Mouse (Mus musculus): Measurements from ENCODE around the gene Olfr692. TPM values are rescaled to one million over a fixed set of nuclear protein-coding genes. Genes with fewer than 3 reads are reported as not detected.
"Not testable (repeated sequence)": the region's sequence is repeated elsewhere in the genome, so short reads cannot be mapped to it uniquely, and the experiment has no call there.

Olfr692 gene
- polyA plus RNA-seq, 1 experiment from 2014 or later: not detected

GRCm38 (mm10) chr7:105396126-105396525, 28.1 kb downstream of the Olfr692 start:
- H3K4me1 ChIP-seq (ENCODE audit: control insufficient read depth, insufficient read depth, low read length): peaks cover 8% of the 10 kb centered on the region
- no peaks in the 10 kb centered on the region for H3K9me3 ChIP-seq (ENCODE audit: control insufficient read depth, low read length)
- ATAC-seq (ENCODE audit: low read depth): no peak
- no peak overlapping the region for H3K4me3 ChIP-seq (ENCODE audit: low read depth, low read length)
- H3K9ac ChIP-seq (replicated peaks; ENCODE audit: low read depth, low read length): no peak overlapping the region
- H3K27me3 ChIP-seq (ENCODE audit: control insufficient read depth, insufficient read depth, low read length): no peaks in the 10 kb centered on the region
- H3K36me3 ChIP-seq (ENCODE audit: control insufficient read depth, insufficient read depth, low read length): no peaks in the 10 kb centered on the region
- H3K4me2 ChIP-seq (ENCODE audit: low read depth, low read length): no peak overlapping the region
- H3K27ac ChIP-seq (ENCODE audit: low read depth, low read length): no peak overlapping the region

DNA sequence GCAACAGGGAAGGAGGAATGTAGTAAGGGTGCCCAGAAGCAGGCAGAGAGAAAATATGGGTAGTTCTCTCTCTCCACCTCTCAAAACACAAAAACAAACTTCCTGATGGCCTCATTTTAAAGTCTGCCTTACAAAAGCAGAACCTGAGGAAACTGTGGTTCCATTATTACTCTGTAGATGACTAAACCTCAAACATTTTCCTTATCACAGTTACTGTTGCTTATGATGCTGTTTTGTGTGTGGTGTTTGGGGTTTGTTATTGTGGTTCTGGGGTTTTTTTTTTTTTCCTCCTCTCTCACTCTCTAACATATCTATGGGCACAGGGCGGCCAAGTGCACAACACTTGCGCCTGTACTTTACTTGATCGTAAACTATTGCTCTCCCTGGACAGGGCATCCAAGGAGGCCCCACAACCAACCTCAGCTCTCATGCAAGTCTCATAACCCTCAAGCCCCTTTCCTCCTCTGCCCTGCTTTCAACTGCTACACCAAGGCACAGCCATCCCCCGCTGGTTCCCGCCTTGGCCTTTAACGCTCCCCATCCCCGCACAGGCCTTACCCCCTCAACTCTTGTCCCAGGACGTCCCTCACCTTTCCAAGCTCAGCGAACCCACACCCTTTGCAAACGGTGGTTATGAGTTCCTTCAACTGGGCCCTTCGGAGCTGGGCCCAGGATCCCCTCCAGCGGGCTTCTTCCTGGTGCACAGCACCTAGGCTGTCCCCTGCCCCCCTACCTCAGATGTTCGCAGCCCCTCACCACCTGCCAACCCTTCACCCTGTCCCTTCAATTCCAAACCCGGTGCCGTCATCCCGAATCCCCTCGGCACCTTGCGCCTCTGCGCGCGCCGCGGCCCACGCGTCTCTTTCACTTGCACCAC, 31.3 kb downstream of the Olfr692 start:
- Histone ChIP-seq H3K4me3 (ENCODE audit: low read depth, low read length) (peak overlapping the region; percentile 77), H3K9ac (replicated peaks; ENCODE audit: low read depth, low read length) (peak overlapping the region; percentile 76), H3K27ac (ENCODE audit: low read depth, low read length) (peak overlapping the region; percentile 64; the same call in 1 of the 2 replicates), H3K27me3 (ENCODE audit: control insufficient read depth, insufficient read depth, low read length) (no peaks in the 10 kb centered on the region), H3K4me1 (ENCODE audit: control insufficient read depth, insufficient read depth, low read length) (peaks cover 9% of the 10 kb centered on the region), H3K9me3 (ENCODE audit: control insufficient read depth, low read length) (no peaks in the 10 kb centered on the region), H3K4me2 (ENCODE audit: low read depth, low read length) (peak overlapping the region; percentile 59), H3K36me3 (ENCODE audit: control insufficient read depth, insufficient read depth, low read length) (no peaks in the 10 kb centered on the region)
- under 1% methylated on average over 25 of the region's 25 CpGs for WGBS
- peak; percentile 62 for ATAC-seq (ENCODE audit: low read depth)

- no peaks in the 10 kb centered on the region for H3K9me3 ChIP-seq (ENCODE audit: control insufficient read depth, low read length)
- H3K36me3 ChIP-seq (ENCODE audit: control insufficient read depth, insufficient read depth, low read length): no peaks in the 10 kb centered on the region
- H3K4me3 ChIP-seq (ENCODE audit: low read depth, low read length): peak within 1 kb of the TSS; percentile 77
- H3K4me2 ChIP-seq (ENCODE audit: low read depth, low read length): peak within 1 kb of the TSS; percentile 59
- WGBS: under 1% methylated on average over 51 of the region's 55 CpGs
- peak within 1 kb of the TSS; percentile 75 for H3K27ac ChIP-seq (ENCODE audit: low read depth, low read length)
- H3K4me1 ChIP-seq (ENCODE audit: control insufficient read depth, insufficient read depth, low read length): peaks cover 9% of the 10 kb centered on the region
- H3K9ac ChIP-seq (replicated peaks; ENCODE audit: low read depth, low read length): peak within 1 kb of the TSS; percentile 76
- H3K27me3 ChIP-seq (ENCODE audit: control insufficient read depth, insufficient read depth, low read length): no peaks in the 10 kb centered on the region
- peak; percentile 99 for ATAC-seq (ENCODE audit: low read depth)
Measured at GRCm38 (mm10) chr7:105399935-105400624, 32.0 kb downstream of the Olfr692 start, which contains the start of gene Fam160a2. Fam160a2 (minus strand) TSS chr7:105400054.

DNA sequence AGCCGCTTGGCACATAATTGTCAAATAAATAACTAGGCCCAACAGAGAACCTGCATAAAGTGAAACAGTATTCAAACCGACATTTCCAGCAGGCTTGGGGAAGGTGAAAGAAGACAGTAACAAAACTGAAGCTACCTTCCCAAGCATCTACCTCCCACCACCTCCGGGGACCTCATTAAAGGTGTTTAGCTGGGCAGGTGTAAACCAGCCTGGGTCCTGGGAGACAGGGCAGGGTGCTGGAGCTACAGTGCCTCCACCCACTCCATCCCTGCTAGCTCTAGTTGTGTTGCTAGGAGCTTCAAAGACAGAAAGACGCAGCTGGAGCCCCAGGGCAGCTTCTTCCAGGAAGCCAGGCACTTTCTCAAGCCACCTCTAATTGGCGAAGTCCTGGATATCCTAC, 36.2 kb downstream of the Olfr692 start, which contains the start of gene Cnga4:
TSS of gene Cnga4 (plus strand) at position 301 of the 400 bp plus-strand sequence.
- Histone ChIP-seq H3K4me1 (ENCODE audit: control insufficient read depth, insufficient read depth, low read length) (peaks cover 3% of the 10 kb centered on the region; the same call in 1 of the 2 replicates), H3K4me2 (ENCODE audit: low read depth, low read length) (no peak within 1 kb of the TSS), H3K4me3 (ENCODE audit: low read depth, low read length) (no peak within 1 kb of the TSS), H3K9me3 (ENCODE audit: control insufficient read depth, low read length) (no peaks in the 10 kb centered on the region), H3K9ac (replicated peaks; ENCODE audit: low read depth, low read length) (no peak within 1 kb of the TSS), H3K36me3 (ENCODE audit: control insufficient read depth, insufficient read depth, low read length) (no peaks in the 10 kb centered on the region), H3K27me3 (ENCODE audit: control insufficient read depth, insufficient read depth, low read length) (no peaks in the 10 kb centered on the region), H3K27ac (ENCODE audit: low read depth, low read length) (no peak within 1 kb of the TSS)
- no peak for ATAC-seq (ENCODE audit: low read depth)
- WGBS: 73% methylated on average over 5 of the region's 5 CpGs

GRCm38 (mm10) chr7:105406322-105406721, 38.3 kb downstream of the Olfr692 start:
- 71% methylated on average over 1 of the region's 1 CpGs for WGBS
- no peak overlapping the region for H3K9ac ChIP-seq (replicated peaks; ENCODE audit: low read depth, low read length)
- no peaks in the 10 kb centered on the region for H3K4me1 ChIP-seq (ENCODE audit: control insufficient read depth, insufficient read depth, low read length)
- no peak for ATAC-seq (ENCODE audit: low read depth)
- H3K36me3 ChIP-seq (ENCODE audit: control insufficient read depth, insufficient read depth, low read length): no peaks in the 10 kb centered on the region
- H3K9me3 ChIP-seq (ENCODE audit: control insufficient read depth, low read length): no peaks in the 10 kb centered on the region
- H3K27ac ChIP-seq (ENCODE audit: low read depth, low read length): no peak overlapping the region
- no peak overlapping the region for H3K4me2 ChIP-seq (ENCODE audit: low read depth, low read length)
- H3K27me3 ChIP-seq (ENCODE audit: control insufficient read depth, insufficient read depth, low read length): no peaks in the 10 kb centered on the region
- no peak overlapping the region for H3K4me3 ChIP-seq (ENCODE audit: low read depth, low read length)

- H3K27ac ChIP-seq (ENCODE audit: low read depth, low read length); H3K27me3 ChIP-seq (ENCODE audit: control insufficient read depth, insufficient read depth, low read length); H3K9me3 ChIP-seq (ENCODE audit: control insufficient read depth, low read length); H3K9ac ChIP-seq (replicated peaks; ENCODE audit: low read depth, low read length); H3K36me3 ChIP-seq (ENCODE audit: control insufficient read depth, insufficient read depth, low read length); H3K4me2 ChIP-seq (ENCODE audit: low read depth, low read length); H3K4me1 ChIP-seq (ENCODE audit: control insufficient read depth, insufficient read depth, low read length); H3K4me3 ChIP-seq (ENCODE audit: low read depth, low read length): not testable (repeated sequence)
- peak; percentile 65 for ATAC-seq (ENCODE audit: low read depth)
- 56% methylated on average over 8 of the region's 8 CpGs for WGBS
Measured at GRCm38 (mm10) chr7:105411874-105412632, 44.0 kb downstream of the Olfr692 start.

DNA sequence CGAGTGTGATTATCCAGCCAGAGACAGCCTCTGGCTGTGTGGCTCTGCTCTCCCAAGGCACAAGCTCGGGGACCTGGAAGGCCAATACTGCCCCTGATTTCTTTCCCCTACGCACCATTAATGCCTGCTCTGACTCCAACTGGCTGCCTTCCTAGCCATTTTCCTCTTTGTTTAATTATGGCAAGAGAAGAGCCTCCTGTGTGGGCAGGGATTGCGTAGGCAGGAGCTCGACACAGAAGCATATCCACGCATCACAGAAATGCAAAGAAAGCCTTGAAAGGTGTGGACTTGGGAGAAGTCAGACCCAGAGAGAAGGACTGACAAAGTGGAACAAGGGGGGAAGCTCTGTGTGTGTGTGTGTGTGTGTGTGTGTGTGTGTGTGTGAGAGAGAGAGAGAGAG, 46.4 kb downstream of the Olfr692 start:
- Histone ChIP-seq H3K4me2 (ENCODE audit: low read depth, low read length) (no peak overlapping the region), H3K36me3 (ENCODE audit: control insufficient read depth, insufficient read depth, low read length) (no peaks in the 10 kb centered on the region), H3K4me3 (ENCODE audit: low read depth, low read length) (no peak overlapping the region), H3K27me3 (ENCODE audit: control insufficient read depth, insufficient read depth, low read length) (no peaks in the 10 kb centered on the region), H3K9me3 (ENCODE audit: control insufficient read depth, low read length) (no peaks in the 10 kb centered on the region), H3K4me1 (ENCODE audit: control insufficient read depth, insufficient read depth, low read length) (no peaks in the 10 kb centered on the region), H3K9ac (replicated peaks; ENCODE audit: low read depth, low read length) (no peak overlapping the region), H3K27ac (ENCODE audit: low read depth, low read length) (no peak overlapping the region)
- 50% methylated on average over 6 of the region's 6 CpGs for WGBS
- no peak for ATAC-seq (ENCODE audit: low read depth)

GRCm38 (mm10) chr7:105416529-105416928, 48.5 kb downstream of the Olfr692 start:
- Histone ChIP-seq H3K9ac (replicated peaks; ENCODE audit: low read depth, low read length) (no peak overlapping the region), H3K36me3 (ENCODE audit: control insufficient read depth, insufficient read depth, low read length) (no peaks in the 10 kb centered on the region), H3K27me3 (ENCODE audit: control insufficient read depth, insufficient read depth, low read length) (no peaks in the 10 kb centered on the region), H3K27ac (ENCODE audit: low read depth, low read length) (no peak overlapping the region), H3K4me2 (ENCODE audit: low read depth, low read length) (no peak overlapping the region), H3K9me3 (ENCODE audit: control insufficient read depth, low read length) (no peaks in the 10 kb centered on the region), H3K4me3 (ENCODE audit: low read depth, low read length) (no peak overlapping the region), H3K4me1 (ENCODE audit: control insufficient read depth, insufficient read depth, low read length) (no peaks in the 10 kb centered on the region)
- 90% methylated on average over 7 of the region's 7 CpGs for WGBS
- ATAC-seq (ENCODE audit: low read depth): no peak
